Mouse (Mus musculus): Measurements from ENCODE around the gene Reg3g. TPM values are rescaled to one million over a fixed set of nuclear protein-coding genes. Genes with fewer than 3 reads are reported as not detected.
"Not testable (repeated sequence)": the region's sequence is repeated elsewhere in the genome, so short reads cannot be mapped to it uniquely, and the experiment has no call there.

The Reg3g gene
- total RNA-seq (2018; cell fraction: chromatin; rRNA removed), result not detected
- not detected for total RNA-seq (2018; cell fraction: cytosol; rRNA removed)
- not detected for total RNA-seq (2018; cell fraction: nucleus; rRNA removed)
- polyA plus RNA-seq (2018), result not detected in 3 replicates

GRCm38 (mm10) chr6:78468772-78469171 is at the start of gene Reg3g:
Reg3g (minus strand) TSS chr6:78468872.
- Histone ChIP-seq H3K79me2 (ENCODE audit: inconsistent target) (no peaks in the 10 kb centered on the region), H3K4me3 (ENCODE audit: inconsistent target) (no peak within 1 kb of the TSS), H3K36me3 (ENCODE audit: inconsistent target) (no peaks in the 10 kb centered on the region), H3K27ac (no peak within 1 kb of the TSS)
- 88% methylated on average over 2 of the region's 2 CpGs for WGBS (ENCODE audit: missing documents)

DNA sequence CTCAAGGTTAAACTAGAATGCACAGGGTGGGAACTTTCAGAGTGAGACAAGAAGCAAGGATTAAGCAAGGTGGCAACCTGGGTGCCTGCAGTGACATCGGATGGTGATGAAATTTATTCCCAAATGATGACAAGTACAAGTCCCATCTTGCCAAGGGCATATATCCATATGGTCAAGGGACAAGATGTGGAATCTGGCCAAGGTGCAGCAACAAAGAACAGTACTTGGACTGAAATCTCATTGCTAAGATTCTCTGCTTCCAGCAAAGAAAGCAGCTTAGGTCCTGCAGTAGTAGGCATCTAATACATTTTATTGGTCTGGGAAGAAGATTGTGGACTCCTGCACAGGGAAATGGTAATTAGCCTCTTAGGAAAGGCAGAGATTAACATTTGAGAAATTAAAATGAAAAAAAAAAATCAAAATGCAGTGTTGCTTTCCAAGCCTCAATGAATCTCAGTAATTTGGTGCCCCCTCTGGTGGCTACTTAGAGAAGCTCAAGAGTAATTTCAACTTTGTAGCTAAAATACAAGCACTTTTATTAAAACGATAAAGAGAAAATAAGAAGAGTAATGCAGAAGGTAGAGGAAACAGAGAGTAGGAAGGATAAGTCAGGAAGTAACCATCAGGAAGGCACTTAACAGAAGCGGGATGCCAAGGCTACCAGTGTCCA is 47.2 kb upstream of the Reg3g start:
- 60% methylated on average over 3 of the region's 3 CpGs for WGBS (ENCODE audit: missing documents)
- Histone ChIP-seq H3K36me3 (ENCODE audit: inconsistent target) (no peaks in the 10 kb centered on the region), H3K4me3 (ENCODE audit: inconsistent target) (no peak overlapping the region), H3K27ac (no peak overlapping the region), H3K79me2 (ENCODE audit: inconsistent target) (no peaks in the 10 kb centered on the region)

GRCm38 (mm10) chr6:78512833-78513232 is 44.2 kb upstream of the Reg3g start:
- Histone ChIP-seq H3K4me3 (ENCODE audit: inconsistent target) (no peak overlapping the region), H3K36me3 (ENCODE audit: inconsistent target) (no peaks in the 10 kb centered on the region), H3K79me2 (ENCODE audit: inconsistent target) (no peaks in the 10 kb centered on the region), H3K27ac (no peak overlapping the region)
- WGBS (ENCODE audit: missing documents), result 7% methylated on average over 3 of the region's 3 CpGs

DNA sequence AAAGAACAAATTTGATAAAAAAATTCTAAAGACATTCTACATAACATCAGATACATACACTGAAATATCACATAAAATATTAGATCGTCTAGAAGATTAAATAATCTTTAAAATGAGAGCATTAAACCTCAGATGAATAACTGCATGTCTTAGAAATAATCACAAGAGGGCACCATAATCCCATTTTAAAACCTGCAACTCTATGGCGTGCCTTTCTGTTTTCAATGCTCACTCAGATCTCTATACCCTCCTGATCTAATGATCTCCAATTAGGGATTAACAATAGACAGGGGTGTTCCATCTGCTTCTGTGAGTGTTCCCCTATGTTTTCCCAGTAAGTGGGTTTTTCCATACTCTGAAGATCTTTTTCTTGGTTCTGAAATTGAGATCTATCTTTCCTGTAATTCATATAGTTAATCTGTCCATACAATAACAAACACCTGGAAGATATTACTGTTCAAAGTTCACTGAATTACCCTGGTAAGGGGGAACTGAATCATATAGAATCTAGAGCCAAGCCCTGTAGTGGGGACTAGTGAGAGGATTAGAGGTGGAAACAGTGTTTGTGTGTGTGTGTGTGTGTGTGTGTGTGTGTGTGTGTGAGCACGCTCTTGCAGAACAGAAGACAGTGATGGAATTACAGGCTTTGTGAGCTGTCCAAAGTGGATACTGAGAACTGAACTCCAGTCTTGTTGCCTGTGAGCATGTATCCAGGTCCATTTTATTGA is 41.7 kb upstream of the Reg3g start:
- WGBS (ENCODE audit: missing documents), result 59% methylated on average over 3 of the region's 3 CpGs
- Histone ChIP-seq H3K27ac (no peak overlapping the region), H3K79me2 (ENCODE audit: inconsistent target) (no peaks in the 10 kb centered on the region), H3K4me3 (ENCODE audit: inconsistent target) (no peak overlapping the region), H3K36me3 (ENCODE audit: inconsistent target) (no peaks in the 10 kb centered on the region)

- Histone ChIP-seq H3K79me2 (ENCODE audit: inconsistent target) (no peaks in the 10 kb centered on the region), H3K4me3 (ENCODE audit: inconsistent target) (no peak overlapping the region), H3K27ac (no peak overlapping the region), H3K36me3 (ENCODE audit: inconsistent target) (no peaks in the 10 kb centered on the region)
- 63% methylated on average over 3 of the region's 3 CpGs for WGBS (ENCODE audit: missing documents)
Measured at GRCm38 (mm10) chr6:78505745-78506144, 37.1 kb upstream of the Reg3g start.

DNA sequence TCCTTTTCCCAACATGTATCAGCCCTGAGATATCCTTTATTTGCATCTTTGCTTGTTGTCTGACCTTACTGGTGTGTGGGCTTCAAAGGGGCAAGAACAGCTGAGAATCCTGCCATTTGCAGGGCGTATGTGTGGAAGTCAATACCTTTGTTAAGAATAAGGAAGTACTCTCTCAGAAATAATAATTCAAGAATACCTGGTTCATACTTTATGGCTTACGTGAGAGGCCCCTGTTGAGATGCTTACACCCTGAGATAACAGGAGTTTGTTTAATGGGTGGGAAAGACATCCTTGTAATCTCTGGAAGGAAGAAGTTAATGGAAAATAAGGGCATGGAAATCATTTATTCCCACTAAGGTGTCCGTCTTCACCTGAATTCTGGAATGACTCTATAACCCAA is 26.0 kb upstream of the Reg3g start:
- Histone ChIP-seq H3K4me3 (ENCODE audit: inconsistent target) (no peak overlapping the region), H3K27ac (no peak overlapping the region), H3K36me3 (ENCODE audit: inconsistent target) (no peaks in the 10 kb centered on the region), H3K79me2 (ENCODE audit: inconsistent target) (no peaks in the 10 kb centered on the region)
- WGBS (ENCODE audit: missing documents), result 79% methylated on average over 3 of the region's 3 CpGs

- H3K36me3 ChIP-seq (ENCODE audit: inconsistent target), result no peaks in the 10 kb centered on the region
- whole genome bisulfite sequencing (ENCODE audit: missing documents), result 72% methylated on average over 3 of the region's 3 CpGs
Measured at GRCm38 (mm10) chr6:78469287-78469686, 615 bp upstream of the Reg3g start.

GRCm38 (mm10) chr6:78463266-78463665 is 5.4 kb downstream of the Reg3g start:
- H3K4me3 ChIP-seq (ENCODE audit: inconsistent target), result no peak overlapping the region
- 74% methylated on average over 2 of the region's 2 CpGs for WGBS (ENCODE audit: missing documents)
- H3K79me2 ChIP-seq (ENCODE audit: inconsistent target), result no peaks in the 10 kb centered on the region
- H3K27ac ChIP-seq, result no peak overlapping the region
- H3K36me3 ChIP-seq (ENCODE audit: inconsistent target), result no peaks in the 10 kb centered on the region

More at GRCm38 (mm10) chr6:78469287-78469686, 615 bp upstream of the Reg3g start:
- H3K27ac ChIP-seq, result no peak overlapping the region
- H3K79me2 ChIP-seq (ENCODE audit: inconsistent target), result no peaks in the 10 kb centered on the region
- H3K4me3 ChIP-seq (ENCODE audit: inconsistent target), result no peak overlapping the region

DNA sequence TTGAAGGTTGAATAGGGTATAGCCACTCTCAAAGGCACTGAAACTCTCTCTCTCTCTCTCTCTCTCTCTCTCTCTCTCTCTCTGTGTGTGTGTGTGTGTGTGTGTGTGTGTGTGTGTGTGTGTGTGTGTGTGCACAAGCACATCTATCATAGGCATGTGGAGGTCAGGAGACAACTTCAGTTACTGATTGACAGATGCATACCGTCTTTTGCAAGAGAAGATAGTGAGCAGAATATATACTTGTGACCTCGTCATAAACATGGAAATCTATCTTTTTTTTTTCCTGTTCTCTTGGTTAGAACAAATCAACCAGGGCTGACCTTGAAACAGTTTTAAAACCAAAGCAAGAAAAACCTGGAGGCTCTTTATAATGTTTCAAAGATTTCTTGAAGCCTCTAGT is 6.3 kb downstream of the Reg3g start:
- H3K4me3 ChIP-seq (ENCODE audit: inconsistent target), result no peak overlapping the region
- no peaks in the 10 kb centered on the region for H3K36me3 ChIP-seq (ENCODE audit: inconsistent target)
- H3K79me2 ChIP-seq (ENCODE audit: inconsistent target), result no peaks in the 10 kb centered on the region
- no peak overlapping the region for H3K27ac ChIP-seq
- 76% methylated on average over 2 of the region's 2 CpGs for WGBS (ENCODE audit: missing documents)

DNA sequence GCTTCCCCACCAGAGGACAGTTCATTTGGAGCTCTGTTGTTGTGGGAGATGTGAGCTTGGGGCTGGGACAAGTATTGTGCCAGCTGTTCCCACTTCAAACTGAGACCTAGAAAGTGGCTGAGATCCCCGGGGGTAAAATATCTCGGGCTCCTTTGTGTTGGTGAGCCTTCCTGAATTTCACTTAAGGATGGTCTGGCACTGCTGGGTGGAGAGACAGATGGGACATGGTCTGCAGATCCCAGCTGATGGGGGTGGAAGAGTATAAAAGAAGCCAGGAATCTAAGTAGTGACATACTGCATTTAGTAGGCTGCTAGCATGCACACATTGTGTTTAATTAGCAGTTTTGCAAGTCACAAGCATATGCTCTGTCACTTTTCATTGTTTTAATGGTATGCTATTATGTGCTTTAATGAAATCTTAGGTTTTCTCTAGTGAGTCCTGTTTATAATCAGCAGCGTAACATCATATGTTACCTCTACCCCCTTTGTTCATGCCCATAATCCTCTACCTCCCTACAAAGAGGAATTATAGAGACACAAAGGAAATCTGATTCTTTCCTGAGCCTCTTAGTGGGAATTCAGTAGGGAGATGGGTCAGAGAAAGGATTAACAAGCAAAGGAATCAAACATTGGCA is 8.4 kb downstream of the Reg3g start:
- WGBS (ENCODE audit: missing documents), result 71% methylated on average over 3 of the region's 3 CpGs
- no peaks in the 10 kb centered on the region for H3K36me3 ChIP-seq (ENCODE audit: inconsistent target)
- H3K79me2 ChIP-seq (ENCODE audit: inconsistent target), result no peaks in the 10 kb centered on the region
- H3K27ac ChIP-seq, result no peak overlapping the region
- H3K4me3 ChIP-seq (ENCODE audit: inconsistent target), result no peak overlapping the region

- H3K4me3 ChIP-seq (ENCODE audit: inconsistent target), result no peak overlapping the region
- H3K27ac ChIP-seq, result no peak overlapping the region
- H3K79me2 ChIP-seq (ENCODE audit: inconsistent target), result no peaks in the 10 kb centered on the region
- WGBS (ENCODE audit: missing documents), result 88% methylated on average over 2 of the region's 2 CpGs
- no peaks in the 10 kb centered on the region for H3K36me3 ChIP-seq (ENCODE audit: inconsistent target)
Measured at GRCm38 (mm10) chr6:78452804-78453203, 15.9 kb downstream of the Reg3g start.

DNA sequence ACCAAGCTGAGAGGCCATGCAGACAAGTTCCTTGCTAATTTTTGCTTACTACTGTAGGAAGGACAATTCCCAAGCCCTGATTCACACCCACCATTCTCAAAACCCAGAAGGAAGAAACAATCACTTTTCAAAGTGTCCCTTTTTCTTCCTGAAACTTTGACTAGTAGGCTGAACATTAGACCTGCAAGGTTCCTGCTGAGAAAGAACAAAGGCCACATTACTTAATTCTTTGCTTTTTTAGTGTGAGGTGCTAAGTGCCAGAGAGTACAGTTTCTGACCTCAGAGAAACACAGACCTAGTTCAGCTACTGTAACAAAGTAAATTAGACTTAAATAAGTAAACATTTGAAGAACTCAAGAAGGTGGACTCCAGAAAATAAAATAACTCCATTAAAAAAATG is 20.3 kb downstream of the Reg3g start:
- H3K4me3 ChIP-seq (ENCODE audit: inconsistent target), result no peak overlapping the region
- H3K79me2 ChIP-seq (ENCODE audit: inconsistent target), result no peaks in the 10 kb centered on the region
- H3K27ac ChIP-seq, result no peak overlapping the region
- no peaks in the 10 kb centered on the region for H3K36me3 ChIP-seq (ENCODE audit: inconsistent target)

DNA sequence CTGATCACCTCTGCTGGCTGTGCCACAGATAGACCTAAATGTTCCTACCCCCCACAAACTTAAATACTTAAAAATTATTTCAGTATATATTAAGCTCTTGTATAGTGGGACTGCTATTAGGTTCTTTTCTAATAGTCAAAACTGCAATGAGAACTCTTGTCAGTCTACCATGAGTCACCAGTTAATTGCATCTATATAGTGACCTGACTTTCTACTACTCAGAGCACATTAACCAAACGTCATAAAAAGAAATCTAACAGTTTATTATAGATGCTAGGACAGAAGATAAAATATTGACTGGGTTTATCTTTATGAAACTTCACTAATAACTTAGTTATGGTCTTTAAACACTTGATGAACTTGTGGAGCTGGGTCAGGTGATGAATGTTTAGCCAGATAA is 21.5 kb downstream of the Reg3g start:
- Histone ChIP-seq H3K4me3 (ENCODE audit: inconsistent target) (no peak overlapping the region), H3K36me3 (ENCODE audit: inconsistent target) (no peaks in the 10 kb centered on the region), H3K79me2 (ENCODE audit: inconsistent target) (no peaks in the 10 kb centered on the region), H3K27ac (no peak overlapping the region)
- WGBS (ENCODE audit: missing documents), result 64% methylated on average over 1 of the region's 1 CpGs

DNA sequence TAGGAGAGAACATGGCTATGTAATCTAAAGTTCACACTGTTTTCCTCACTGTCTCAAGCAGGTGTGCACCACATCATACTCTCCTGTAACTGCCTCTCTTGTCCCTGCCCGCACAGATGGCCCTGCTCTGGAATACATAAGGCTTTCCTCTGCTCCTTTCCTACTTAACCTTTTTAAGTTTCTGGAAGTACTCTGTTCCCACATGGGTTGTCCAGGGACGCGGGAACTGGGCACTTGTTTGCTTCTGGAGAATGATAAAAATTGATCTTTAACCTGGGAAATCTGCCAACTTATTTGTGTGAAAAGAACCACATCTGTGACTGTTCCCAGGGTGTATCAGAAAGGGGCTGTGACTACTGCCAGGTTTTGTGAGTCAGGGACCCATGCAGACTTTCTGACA is 43.2 kb downstream of the Reg3g start:
- Histone ChIP-seq H3K4me3 (ENCODE audit: inconsistent target) (no peak overlapping the region), H3K36me3 (ENCODE audit: inconsistent target) (no peaks in the 10 kb centered on the region), H3K27ac (no peak overlapping the region), H3K79me2 (ENCODE audit: inconsistent target) (no peaks in the 10 kb centered on the region)
- WGBS (ENCODE audit: missing documents), result 97% methylated on average over 3 of the region's 3 CpGs

- not testable (repeated sequence) for H3K4me3 ChIP-seq (ENCODE audit: inconsistent target); H3K27ac ChIP-seq; H3K36me3 ChIP-seq (ENCODE audit: inconsistent target); H3K79me2 ChIP-seq (ENCODE audit: inconsistent target)
Measured at GRCm38 (mm10) chr6:78422411-78422810, 46.3 kb downstream of the Reg3g start, which contains the start of gene Reg1. Reg1 (plus strand) TSS chr6:78422711.
